Mouse (Mus musculus) v-Abl transformed pro-B cells (cell line): Measurements from ENCODE around the gene Hmgb2.

ENCODE experiments used
- in situ Hi-C, 2 experiments: fragments of 400-800 bp; cut with MboI; formaldehyde crosslinking; loops; one replicate each; pipeline ENCODE4 v1.15.1; 2025; ENCODE audit not compliant: unreplicated experiment in 2 of 2

Hmgb2 gene

GRCm38 (mm10) chr8:57541405-57541804, 29.7 kb downstream of the Hmgb2 start:
- in situ Hi-C loops: loop anchor here (25.0 kb wide), 2 partner anchors 1479 to 2004 kb away; no protein-coding TSS in a partner anchor

- in situ Hi-C loops: loop anchor here (25.0 kb wide), 2 partner anchors 1484 to 2009 kb away; no protein-coding TSS in a partner anchor
These were observed 34.7 kb downstream of the Hmgb2 start for GRCm38 (mm10) chr8:57546401-57546800.

GRCm38 (mm10) chr8:57546834-57547233, 35.1 kb downstream of the Hmgb2 start:
- in situ Hi-C loops: loop anchor here (25.0 kb wide), 2 partner anchors 1485 to 2010 kb away; no protein-coding TSS in a partner anchor

- in situ Hi-C loops: loop anchor here (25.0 kb wide), 2 partner anchors 1485 to 2010 kb away; no protein-coding TSS in a partner anchor
These were observed 35.9 kb downstream of the Hmgb2 start for GRCm38 (mm10) chr8:57547581-57547980.

GRCm38 (mm10) chr8:57552102-57553032, 40.7 kb downstream of the Hmgb2 start:
- in situ Hi-C loops: no loop called here

- in situ Hi-C loops: no loop called here
These were observed 49.2 kb downstream of the Hmgb2 start for GRCm38 (mm10) chr8:57560926-57561325.

- in situ Hi-C loops: no loop called here
These were observed 51.0 kb downstream of the Hmgb2 start for GRCm38 (mm10) chr8:57562741-57563140.

- in situ Hi-C loops: no loop called here
These were observed 52.0 kb downstream of the Hmgb2 start for GRCm38 (mm10) chr8:57563726-57564125.

GRCm38 (mm10) chr8:57565039-57565438, 53.3 kb downstream of the Hmgb2 start:
- in situ Hi-C loops: no loop called here
